Mouse (Mus musculus) induced T-regulatory cell, adult 2 months (primary cell): Measurements from ENCODE around the gene Msantd1.

Experiments
- DNase-seq: peaks from one replicate; pipeline ENCODE4 v3.0.0-alpha.2; 2012; ENCODE audit warnings: low read depth

Gene Msantd1

DNA sequence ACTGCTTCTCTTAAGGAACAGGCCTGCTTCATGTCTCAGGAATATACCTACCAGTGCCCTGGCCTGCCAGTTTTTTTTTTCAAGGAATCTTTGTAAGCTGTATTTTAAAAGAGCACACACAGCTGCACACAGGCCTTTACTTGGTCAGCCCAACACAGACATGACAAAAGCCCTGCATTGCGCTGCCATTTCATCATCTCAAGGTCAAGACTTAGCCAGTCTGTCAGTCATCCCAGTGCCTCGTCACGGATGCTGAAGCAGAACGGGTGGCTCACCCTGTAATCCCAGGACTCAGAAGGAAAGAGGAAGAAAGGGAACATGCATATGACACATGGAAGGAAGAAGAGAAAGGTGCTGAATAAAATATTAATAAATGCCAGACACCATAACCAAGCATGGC is 19.8 kb downstream of the Msantd1 start:
- no peak for DNase-seq

DNA sequence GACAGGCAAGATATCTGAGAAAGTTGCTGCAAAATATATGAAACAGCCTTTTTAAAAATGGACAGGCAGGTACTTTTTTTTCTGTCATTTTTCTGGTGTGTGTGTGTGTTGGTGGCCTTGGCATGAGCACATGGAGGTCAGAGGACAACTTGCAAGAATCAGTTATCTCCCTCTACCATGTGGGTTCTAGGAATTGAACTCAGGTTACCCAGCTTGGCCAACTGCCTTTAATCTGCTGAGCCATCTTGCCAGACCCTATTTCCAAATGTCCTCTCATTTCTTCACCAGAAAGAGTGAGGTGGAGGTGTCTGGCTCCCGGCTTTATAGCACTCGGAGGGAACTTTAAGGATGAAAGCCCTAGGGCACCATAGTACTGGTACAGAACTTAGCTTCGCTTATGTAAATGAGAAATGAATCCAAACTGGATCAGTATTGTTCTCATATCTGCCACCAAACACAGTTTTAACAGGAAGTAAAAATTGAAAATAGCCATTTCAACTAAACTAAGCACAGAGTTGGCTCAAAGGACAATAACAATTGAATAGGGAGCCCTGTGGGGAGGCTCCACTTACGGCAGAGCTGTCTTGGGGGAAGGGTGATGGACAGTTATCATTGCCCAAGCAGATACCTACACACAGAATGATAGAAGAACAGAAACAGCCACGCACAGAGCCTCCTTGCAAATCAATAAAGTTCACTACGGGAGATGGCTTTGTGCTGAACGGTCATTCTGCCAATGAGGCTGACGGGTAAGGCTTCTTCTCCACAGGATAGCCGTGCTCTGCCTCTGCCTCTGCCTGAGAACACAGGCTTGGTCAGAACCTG is 22.6 kb downstream of the Msantd1 start:
- DNase-seq, result no peak

GRCm38 (mm10) chr5:34931091-34931490 is 23.3 kb downstream of the Msantd1 start:
- DNase-seq, result no peak

GRCm38 (mm10) chr5:34931516-34932457 is 24.0 kb downstream of the Msantd1 start:
- no peak for DNase-seq

DNA sequence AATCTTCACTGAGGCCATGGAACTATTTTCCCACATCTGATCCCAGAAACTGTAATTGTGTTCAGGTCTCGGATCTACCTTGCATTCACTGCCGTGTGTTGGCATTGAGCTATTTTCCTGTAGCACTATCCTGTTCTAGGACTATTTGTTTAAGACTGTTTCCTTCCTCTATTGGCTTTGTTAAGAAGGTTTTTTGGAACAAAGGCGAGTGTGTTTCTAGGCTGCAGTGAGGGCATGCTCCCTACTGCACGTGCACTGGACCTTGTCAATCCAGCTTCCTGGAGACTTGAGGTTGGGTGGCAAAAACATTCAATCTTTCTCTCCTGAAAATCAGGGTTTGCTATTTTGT is 24.6 kb downstream of the Msantd1 start:
- DNase-seq, result no peak

DNA sequence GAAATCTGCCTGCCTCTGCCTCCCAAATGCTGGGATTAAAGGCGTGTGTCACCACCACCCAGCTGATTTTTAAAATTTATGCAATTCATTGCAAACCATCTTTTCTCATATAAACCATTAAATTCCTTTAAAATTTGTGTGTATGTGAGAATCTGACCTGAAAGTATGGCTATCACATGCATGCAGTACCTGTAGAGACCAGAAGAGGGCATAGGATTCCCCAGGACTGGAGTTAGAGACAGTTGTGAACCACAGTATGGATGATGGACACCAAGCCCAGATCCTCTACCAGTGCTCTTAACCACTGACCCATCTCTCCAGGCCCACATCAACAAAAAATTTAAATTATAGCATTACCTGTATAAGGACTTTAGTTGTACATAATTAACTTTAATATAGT is 25.6 kb downstream of the Msantd1 start:
- DNase-seq, result peak; percentile 53

GRCm38 (mm10) chr5:34941710-34942470 is 34.1 kb downstream of the Msantd1 start:
- no peak for DNase-seq

- no peak for DNase-seq
These were observed 35.6 kb downstream of the Msantd1 start for GRCm38 (mm10) chr5:34943428-34943827.

GRCm38 (mm10) chr5:34948861-34949760 is 41.3 kb downstream of the Msantd1 start, which contains the start of gene Rgs12:
Gene Rgs12 (plus strand): TSS chr5:34949445.
- peak; percentile 91 for DNase-seq

DNA sequence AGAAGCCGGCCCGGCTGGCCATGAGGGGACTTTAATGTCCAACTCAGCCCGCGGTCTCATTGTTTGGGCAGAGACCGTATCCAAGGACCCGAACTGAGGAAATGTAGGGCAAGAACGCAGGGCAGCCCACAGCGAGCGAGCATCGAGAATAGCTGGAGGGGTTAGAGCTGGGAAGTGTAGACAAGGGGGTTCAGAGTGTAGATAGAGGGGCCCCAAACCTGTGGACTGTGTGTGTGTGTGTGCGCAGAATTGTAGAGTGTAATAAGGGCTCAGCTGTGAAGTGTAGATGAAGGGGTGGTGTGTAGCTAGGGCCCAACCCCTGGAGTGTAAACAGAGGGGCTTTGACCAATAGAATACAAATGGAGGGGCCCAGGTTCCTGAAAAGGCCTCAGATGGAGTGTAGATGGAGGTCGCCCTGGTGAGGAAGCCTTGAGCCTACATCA is 42.0 kb downstream of the Msantd1 start:
- no peak for DNase-seq

GRCm38 (mm10) chr5:34950486-34951160 is 42.8 kb downstream of the Msantd1 start:
- peak; percentile 13 for DNase-seq

DNA sequence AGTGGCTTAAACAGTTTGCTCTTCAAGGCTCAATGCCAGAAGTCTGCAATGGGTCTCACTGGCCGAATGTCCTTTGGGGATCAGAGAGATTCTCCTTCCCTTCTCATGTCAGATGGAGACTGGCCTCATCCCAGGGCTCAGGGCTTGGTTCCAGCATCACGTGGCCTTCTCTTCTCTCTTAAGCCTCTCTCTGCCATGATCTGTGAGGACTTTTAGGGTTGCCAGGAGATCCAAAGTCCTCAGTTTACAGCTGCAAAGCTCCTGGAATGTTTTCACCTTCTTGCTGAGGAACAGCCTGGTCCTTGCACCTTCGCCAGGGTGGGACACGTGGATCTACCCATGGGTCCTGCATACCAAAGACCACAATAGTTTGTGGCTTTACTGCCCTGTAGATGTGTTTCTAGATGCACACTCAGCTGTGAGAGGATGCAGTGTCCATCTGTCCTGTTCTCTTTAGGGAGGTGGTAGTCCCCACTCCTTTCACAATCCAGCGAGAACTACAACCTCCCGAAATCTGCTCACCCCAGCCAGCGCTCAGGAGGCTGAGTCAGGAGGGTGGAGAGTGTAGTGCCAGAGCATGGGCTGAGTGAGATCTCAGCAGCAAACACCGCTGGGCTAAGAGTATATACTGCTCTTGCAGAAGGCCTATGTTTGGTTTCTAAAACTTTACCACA is 43.5 kb downstream of the Msantd1 start:
- no peak for DNase-seq

DNA sequence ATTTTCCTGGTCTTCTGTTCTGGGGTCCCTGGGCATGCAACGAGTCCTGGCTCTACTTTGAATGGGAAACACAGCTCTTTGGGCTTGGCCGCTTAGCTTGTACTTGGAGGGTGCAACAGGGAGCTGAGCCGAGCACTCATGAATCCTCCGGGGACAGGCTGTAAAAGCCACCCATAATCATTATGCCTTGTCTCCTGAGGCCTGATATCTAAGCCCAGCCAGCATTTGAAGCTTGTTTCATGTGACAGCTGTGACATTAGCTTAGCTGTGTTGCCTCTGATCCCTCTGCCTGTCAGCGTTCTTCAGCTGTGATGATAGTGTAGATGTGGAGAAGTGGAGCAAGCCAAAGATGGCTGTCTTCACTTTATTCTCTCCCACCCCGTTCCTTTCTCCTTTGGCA is 46.7 kb downstream of the Msantd1 start:
- DNase-seq, result no peak

GRCm38 (mm10) chr5:34955630-34956029 is 47.8 kb downstream of the Msantd1 start:
- DNase-seq, result no peak

- DNase-seq, result no peak
These were observed 48.3 kb downstream of the Msantd1 start for GRCm38 (mm10) chr5:34956151-34956550.

DNA sequence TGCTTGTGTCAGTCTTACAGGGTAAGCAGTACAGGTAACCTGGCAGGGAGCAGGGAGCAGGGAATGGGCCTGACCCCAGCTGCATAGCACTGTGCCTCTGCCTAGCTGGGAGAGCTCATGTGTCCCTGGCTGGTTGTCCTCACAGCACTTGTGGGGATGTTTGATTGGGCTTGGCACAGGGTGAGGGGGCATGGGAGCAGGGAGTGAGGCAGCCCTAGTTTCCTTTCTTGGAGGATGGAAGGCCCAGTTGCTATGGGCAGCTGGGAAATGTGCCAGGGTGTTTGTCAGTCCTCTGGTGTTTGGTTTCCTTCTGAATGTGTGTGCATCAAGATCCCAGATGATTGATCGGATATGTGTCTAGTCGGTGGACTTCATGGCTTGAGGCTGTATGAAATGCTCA is 49.2 kb downstream of the Msantd1 start:
- DNase-seq, result no peak

GRCm38 (mm10) chr5:34960021-34960420 is 52.2 kb downstream of the Msantd1 start:
- no peak for DNase-seq

GRCm38 (mm10) chr5:34965531-34965930 is 57.7 kb downstream of the Msantd1 start:
- no peak for DNase-seq

DNA sequence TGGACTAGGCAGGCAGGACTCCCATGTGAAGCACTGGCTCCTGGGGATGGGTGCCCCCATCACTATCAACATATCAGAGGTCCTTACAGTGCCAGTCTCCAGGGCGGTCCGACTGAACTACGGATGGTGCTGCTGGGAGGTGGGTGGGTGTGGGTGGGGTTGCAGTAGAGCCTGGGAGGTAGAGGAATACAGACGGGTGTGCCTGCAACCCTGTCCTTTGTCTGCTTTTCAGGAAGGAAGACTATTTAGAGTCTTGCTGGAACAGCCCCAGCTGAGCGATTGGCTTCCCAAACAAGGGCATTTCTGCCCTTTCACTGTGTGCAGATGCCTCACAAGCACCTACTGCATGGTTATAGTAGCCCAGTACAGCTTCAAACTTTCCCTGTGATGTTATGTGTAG is 60.6 kb downstream of the Msantd1 start:
- DNase-seq, result no peak

GRCm38 (mm10) chr5:34972471-34972870 is 64.7 kb downstream of the Msantd1 start:
- DNase-seq, result peak; percentile 40
